Mouse (Mus musculus): ENCODE data around the gene Hyal4.

Gene Hyal4

DNA sequence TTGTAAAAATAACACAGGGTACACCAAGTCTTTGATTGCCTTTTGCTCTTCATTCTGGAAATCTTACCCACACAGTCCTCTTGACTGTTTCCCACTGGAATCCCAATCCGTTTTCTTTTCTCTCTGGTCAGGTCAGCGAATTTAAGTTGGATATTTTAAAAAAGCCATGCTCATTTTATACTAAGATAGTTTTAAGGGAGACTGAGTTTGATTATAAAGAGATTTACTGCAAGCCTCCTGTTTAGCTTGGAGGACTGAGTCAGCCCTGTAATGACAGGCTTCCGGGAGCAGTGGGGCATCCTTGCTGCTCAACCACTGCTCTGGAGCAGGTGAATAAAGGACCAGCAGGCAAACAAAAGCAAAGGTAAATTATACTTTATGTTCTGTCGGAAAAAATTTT, at the start of gene Hyal4:
TSS of gene Hyal4 (plus strand) at position 301 of the 400 bp plus-strand sequence.
- no peak for DNase-seq (ENCODE audit: low read depth, low spot score)

DNA sequence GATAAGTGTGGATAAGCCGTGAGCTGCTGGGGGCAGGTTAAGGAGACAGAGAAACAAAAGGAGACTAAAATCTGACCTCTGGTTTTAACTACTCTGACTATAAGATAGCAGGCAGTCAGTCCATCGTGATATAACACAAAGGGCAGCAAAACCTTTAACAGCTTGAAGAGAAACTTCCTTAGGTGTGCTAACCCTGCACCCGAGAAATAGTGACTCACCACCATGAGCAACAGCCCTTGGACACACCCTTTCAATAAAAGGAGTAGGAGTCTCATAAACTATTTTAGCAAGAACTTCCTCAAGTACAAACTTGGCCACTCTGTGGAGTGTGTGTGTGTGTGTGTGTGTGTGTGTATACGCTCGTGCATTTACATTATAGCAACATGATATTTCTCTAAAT, 41.0 kb upstream of the Hyal4 start:
- DNase-seq (ENCODE audit: low read depth, low spot score): no peak

DNA sequence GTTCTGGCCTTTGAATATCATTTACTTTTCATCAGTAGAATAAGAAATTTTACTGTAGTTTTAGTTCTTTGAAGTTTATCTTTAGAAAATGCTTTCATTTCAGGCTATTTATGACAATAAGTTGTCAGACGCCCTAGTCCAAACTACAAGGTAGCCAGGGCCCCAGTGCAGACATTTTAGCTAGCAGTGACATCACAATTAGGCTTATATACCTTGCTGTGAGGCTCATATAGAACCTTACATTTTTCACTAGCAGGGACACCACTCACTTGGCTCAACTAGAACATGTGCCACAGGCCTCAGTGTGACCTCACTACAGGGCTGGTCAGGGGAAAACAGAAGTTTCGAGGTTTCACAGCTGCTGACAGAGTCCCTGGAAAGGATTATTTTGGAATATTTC, 40.6 kb upstream of the Hyal4 start:
- no peak for DNase-seq (ENCODE audit: low read depth, low spot score)

DNA sequence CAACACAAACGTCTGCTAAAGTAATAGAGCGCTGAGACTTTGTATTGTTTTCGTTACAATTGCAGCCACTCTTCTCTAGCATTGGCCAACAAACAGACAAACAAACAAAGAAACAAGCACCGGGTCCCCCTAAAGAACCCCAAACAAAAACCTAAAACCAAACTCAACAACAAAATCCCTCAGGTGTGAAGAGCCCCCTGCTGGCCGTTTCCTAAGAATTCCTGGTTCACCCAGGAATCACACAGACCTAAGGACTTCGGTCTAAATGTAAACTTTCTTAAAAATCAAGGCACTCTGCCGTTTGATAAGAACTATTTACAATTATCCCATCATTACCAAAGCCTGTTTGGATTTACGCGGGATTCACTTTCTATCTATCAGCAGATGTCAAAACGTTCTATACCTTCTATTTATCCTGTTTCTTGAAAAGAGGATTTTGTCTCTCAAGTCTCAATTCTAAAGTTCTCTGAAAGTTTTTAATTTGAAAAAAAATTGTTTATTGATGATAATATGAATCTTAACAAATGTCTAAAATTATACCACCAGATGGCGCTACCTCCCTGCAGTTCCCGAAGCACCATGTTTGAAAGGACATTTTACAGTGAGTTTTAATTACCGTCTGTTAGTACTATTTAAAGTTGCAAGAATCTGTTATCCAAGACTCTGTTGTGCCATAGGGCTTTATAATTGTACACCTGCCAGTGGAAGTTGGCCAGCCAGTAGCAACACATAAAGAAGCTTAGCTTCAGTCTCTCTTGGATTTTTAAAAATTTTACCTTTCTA, 26.6 kb upstream of the Hyal4 start:
- DNase-seq (ENCODE audit: low read depth, low spot score): peak; percentile 16

DNA sequence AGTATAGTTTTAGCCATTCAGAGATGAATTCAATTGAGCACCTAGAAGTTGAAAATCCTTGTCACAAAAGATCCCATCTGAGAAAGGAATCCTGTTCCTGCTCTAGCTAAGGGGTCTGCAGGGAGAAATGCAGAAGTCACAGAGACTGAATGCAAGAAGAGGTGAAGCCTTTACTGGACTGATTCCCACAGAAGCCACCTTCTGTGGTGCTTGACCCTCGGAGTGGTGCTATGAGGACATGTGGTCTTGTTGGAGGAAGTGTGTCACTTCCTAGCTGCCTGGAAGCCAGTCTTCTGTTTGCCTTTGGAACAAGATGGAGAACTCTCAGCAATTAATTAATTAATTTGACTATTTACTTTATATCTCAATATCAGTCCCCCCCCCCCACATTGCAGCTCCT, 20.0 kb upstream of the Hyal4 start:
- DNase-seq (ENCODE audit: low read depth, low spot score): no peak

DNA sequence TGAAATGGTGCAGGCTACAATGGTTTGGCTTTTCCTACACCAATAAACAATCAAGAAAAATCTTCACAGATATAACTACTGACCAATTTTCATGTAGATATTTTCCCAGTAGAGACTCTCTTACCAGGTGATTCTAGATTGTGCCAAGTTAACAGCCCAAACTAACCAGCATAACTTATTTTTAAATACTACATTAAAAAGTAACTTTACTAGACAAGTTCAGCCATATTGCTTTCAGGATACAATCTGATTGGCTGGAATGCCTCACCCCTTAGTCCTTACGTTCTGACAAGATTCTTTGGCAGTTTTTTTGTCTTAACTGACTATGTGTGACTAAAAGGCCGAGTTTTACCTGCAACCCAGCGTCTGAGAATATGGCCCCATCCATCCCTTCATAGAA, 15.2 kb upstream of the Hyal4 start, which contains the start of gene Hyal6:
TSS of gene Hyal6 (plus strand) at position 301 of the 400 bp plus-strand sequence.
- no peak for DNase-seq (ENCODE audit: low read depth, low spot score)

DNA sequence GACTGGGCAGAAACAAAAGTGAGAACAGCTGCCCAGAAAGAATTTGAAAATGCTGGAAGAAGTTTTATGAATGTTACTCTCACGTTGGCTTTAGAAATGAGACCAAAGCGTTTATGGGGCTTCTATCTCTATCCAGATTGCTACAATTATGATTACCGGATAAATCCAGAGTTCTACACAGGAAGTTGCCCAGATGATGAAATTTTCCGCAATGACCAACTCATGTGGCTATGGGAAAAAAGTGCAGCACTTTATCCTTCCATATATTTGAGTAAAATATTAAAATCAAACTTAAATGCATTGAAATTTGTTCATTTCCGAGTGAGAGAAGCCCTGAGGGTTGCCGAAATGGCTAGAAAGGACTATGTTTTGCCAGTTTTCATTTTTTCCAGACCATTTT, 13.6 kb upstream of the Hyal4 start:
- no peak for DNase-seq (ENCODE audit: low read depth, low spot score)

DNA sequence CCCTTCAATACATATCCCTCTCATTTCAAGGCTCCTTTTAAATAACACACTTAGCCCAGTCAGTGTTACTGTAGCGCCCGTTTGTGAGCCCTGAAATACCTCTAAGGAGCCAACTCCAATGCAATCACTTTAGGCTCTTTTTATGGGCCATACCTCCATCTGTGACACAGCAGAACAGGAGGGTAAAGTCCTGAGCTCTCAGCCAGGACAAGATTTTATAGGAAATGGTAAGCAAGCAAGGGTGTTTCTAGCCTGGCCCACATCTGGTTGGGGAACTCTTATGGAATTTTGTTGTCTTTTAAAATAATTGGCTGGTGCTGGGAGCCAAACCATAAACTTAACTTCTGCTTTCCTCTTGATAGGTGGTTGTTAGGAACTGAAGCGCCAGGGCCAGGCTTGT, 11.2 kb downstream of the Hyal4 start:
- DNase-seq (ENCODE audit: low read depth, low spot score): no peak

DNA sequence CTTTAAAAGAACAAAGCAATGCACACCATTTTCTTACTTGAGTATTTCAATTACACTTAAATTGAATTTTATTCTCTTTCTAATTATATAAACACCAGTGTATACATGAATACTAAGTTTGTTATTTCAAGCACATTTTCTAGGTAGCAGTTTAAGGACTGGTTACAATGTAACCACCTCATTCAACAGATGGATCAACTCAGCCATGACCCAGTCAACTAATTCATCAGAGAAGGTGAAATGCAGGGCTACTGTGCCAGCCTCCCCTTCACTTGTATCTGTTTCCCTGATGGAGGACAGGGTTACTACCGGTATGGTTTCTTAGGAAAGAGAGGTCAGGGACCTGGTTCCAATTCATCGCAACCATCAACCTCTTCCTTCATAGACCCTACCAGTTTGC, 18.1 kb downstream of the Hyal4 start:
- no peak for DNase-seq (ENCODE audit: low read depth, low spot score)

DNA sequence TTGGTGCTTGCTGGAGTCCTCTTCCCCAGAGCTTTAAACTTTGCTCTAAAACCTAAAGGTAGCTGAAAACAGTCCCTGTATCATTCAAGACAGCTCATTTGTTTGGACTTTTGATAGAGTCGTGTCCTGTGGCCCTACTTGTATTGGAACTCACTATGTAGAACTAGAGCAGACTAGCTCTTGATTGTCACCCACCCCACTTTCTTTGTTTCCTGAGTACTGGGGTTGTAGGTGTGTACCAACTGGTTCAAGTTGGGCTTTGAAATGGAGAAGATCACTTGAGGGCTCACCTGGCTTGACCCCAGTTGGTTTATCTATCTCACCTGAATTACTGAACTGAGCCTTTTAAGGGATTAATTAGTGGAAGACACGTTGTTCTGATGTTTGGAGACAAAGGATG, 31.1 kb downstream of the Hyal4 start:
- DNase-seq (ENCODE audit: low read depth, low spot score): no peak

DNA sequence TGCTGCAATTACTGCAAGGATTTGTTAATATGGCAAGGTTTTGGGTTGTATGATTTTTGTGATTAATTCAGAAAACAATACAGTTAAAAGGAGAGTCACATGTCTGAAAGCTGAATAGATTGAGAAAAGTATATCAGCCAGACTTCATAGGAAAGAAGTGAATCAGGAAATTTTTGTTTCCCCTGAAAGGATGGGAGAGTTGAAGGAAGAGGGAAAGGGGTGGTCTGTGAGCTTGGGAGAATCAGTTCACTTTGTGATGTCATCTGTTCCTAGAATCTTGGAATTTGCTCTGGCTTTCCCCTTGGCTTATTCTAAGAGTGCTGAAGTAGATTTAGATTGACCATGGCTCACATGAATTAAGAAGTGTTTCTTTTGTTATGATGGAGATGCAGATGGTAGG, 42.8 kb downstream of the Hyal4 start, which contains the start of gene Spam1:
TSS of gene Spam1 (plus strand) at position 301 of the 400 bp plus-strand sequence.
- no peak for DNase-seq (ENCODE audit: low read depth, low spot score)
